Mouse (Mus musculus): Measurements from ENCODE around the gene Emg1.

- TF ChIP-seq POLR2A (IDR thresholded peaks at IDR 0.05; ENCODE audit: extremely low read depth, insufficient read depth, low read length) = 0 out of 2 replicates have a peak, but pooled peaks have one; percentile 18
- TF ChIP-seq CTCF (IDR thresholded peaks at IDR 0.05; ENCODE audit: low read depth, low read length) = no peak
Observed at GRCm38 (mm10) chr6:124732476-124733370, 20.7 kb upstream of the Emg1 start.

Data from liver, adult 2 months (tissue).